Mouse (Mus musculus) olfactory bulb, adult 2 months (tissue): ENCODE measurements around the gene Atp5k.

ENCODE experiments used
- CTCF ChIP-seq: fragments of 200-500 bp; IDR thresholded peaks from 2 replicates; pipeline ENCODE4 v1.5.1; 2012; ENCODE audit warnings: low read depth, mild to moderate bottlenecking, low read length, moderate library complexity; ENCODE audit not compliant: insufficient read depth
- POLR2A ChIP-seq: fragments of 200-500 bp; IDR thresholded peaks from 2 replicates; pipeline ENCODE4 v1.6.1; 2012; ENCODE audit warnings: mild to moderate bottlenecking, low read depth, low read length, moderate library complexity; ENCODE audit not compliant: insufficient read depth

- TF ChIP-seq CTCF (no peak), POLR2A (no peak)
These were observed 24.5 kb upstream of the Atp5k start for GRCm38 (mm10) chr5:108458706-108459105.
